Mouse (Mus musculus): ENCODE results near the gene Plce1. TPM values are rescaled to one million over a fixed set of nuclear protein-coding genes. Genes with fewer than 3 reads are reported as not detected.

Plce1 gene
- total RNA-seq, 2 experiments from 2014 or later: 4.8 to 5.6 TPM

GRCm38 (mm10) chr19:38478286-38478685 is 2.6 kb upstream of the Plce1 start:
- no peak for DNase-seq (ENCODE audit: extremely low spot score in 1 of 2, low spot score in 2 of 2)
- Histone ChIP-seq H3K27ac (no peak overlapping the region), H3K4me3 (no peak overlapping the region)
- intact Hi-C loops (cut with DNase I): no loop called here
- no peak for TF ChIP-seq CTCF (IDR thresholded peaks at IDR 0.05)

- Histone ChIP-seq H3K27ac (no peak overlapping the region), H3K4me3 (no peak overlapping the region)
- no peak; the same call in none of the 2 replicates for TF ChIP-seq CTCF (IDR thresholded peaks at IDR 0.05)
- DNase-seq (ENCODE audit: extremely low spot score in 1 of 2, low spot score in 2 of 2): no peak
- intact Hi-C loops (cut with DNase I): no loop called here
These were observed 2.0 kb upstream of the Plce1 start for GRCm38 (mm10) chr19:38478948-38479347.

GRCm38 (mm10) chr19:38479473-38479872 is 1.4 kb upstream of the Plce1 start:
- intact Hi-C loops (cut with DNase I): no loop called here
- no peak overlapping the region for H3K27ac ChIP-seq
- DNase-seq (ENCODE audit: extremely low spot score in 1 of 2, low spot score in 2 of 2): no peak
- TF ChIP-seq CTCF (IDR thresholded peaks at IDR 0.05): no peak
- no peak overlapping the region for H3K4me3 ChIP-seq

GRCm38 (mm10) chr19:38480156-38480720 is 671 bp upstream of the Plce1 start:
- H3K27ac ChIP-seq: no peak overlapping the region
- H3K4me3 ChIP-seq: peak overlapping the region; percentile 35
- no peak for TF ChIP-seq CTCF (IDR thresholded peaks at IDR 0.05)
- no peak for DNase-seq (ENCODE audit: extremely low spot score in 1 of 2, low spot score in 2 of 2)
- intact Hi-C loops (cut with DNase I): loop anchor here (5.0 kb wide), 1 partner anchor 67 kb away; no protein-coding TSS in a partner anchor

DNA sequence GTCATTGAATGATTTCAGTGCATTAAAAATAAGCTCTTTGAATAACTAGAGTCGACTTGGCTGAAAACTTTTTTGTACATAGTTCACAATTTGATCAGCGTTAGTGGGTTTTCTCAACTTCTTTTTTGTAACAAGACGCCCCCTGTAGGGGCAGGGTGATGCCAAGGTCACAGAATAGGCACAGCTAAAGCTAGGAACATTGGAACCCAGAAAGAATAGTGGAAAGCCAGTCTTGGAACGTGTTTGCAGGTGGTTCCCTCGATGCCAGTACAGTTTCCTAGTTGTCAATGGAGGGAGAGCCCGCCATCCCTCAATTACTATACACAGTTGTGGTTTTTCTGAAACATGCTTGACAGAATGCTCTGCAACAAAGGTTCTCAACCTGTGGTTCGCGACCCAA is 997 bp downstream of the Plce1 start:
- intact Hi-C loops (cut with DNase I): loop anchor here (5.0 kb wide), 1 partner anchor 65 kb away; no protein-coding TSS in a partner anchor
- TF ChIP-seq CTCF (IDR thresholded peaks at IDR 0.05): no peak; the same call in 1 of the 2 replicates
- no peak for DNase-seq (ENCODE audit: extremely low spot score in 1 of 2, low spot score in 2 of 2)
- Histone ChIP-seq H3K27ac (no peak overlapping the region), H3K4me3 (no peak overlapping the region)

DNA sequence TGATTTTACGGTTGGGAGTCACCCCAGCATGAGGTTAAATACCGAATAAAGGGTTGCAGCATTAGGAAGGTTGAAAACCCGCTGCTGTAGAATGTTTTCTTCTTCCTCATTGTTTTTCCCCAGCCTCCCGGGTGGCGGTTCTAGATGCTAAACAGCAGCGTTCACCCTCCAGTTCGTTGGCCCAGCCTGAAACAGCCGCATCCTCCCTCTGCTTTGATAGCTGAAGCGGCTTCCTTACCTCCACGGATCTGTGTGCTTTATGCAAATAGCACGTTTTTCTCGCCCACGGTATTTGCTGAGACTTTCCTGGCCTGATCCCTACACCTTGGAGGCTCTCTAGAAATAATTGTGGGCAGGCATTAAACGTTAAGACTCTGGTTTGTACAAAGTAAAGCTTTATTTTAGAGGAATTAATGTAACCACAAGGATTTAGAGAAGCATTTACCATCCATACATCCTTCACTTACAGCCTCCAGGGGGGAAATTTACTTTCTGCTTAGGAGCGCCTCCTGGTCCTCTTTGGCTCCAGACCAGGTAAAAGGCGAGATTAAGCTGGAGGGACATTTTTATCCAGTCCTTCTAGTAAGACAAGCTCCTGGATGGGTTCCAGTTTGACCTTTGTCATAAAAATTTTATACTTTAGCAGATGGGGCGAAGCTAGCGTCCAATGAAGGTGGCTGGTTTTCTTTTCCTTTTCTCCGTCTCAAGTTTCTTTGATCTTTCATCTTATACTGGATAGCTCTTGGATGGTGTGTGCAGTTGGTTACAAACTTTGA is 1.7 kb downstream of the Plce1 start:
- Histone ChIP-seq H3K27ac (no peak overlapping the region), H3K4me3 (no peak overlapping the region)
- intact Hi-C loops (cut with DNase I): loop anchor here (5.0 kb wide), 1 partner anchor 65 kb away; no protein-coding TSS in a partner anchor
- TF ChIP-seq CTCF (IDR thresholded peaks at IDR 0.05): no peak
- DNase-seq (ENCODE audit: extremely low spot score in 1 of 2, low spot score in 2 of 2): no peak

DNA sequence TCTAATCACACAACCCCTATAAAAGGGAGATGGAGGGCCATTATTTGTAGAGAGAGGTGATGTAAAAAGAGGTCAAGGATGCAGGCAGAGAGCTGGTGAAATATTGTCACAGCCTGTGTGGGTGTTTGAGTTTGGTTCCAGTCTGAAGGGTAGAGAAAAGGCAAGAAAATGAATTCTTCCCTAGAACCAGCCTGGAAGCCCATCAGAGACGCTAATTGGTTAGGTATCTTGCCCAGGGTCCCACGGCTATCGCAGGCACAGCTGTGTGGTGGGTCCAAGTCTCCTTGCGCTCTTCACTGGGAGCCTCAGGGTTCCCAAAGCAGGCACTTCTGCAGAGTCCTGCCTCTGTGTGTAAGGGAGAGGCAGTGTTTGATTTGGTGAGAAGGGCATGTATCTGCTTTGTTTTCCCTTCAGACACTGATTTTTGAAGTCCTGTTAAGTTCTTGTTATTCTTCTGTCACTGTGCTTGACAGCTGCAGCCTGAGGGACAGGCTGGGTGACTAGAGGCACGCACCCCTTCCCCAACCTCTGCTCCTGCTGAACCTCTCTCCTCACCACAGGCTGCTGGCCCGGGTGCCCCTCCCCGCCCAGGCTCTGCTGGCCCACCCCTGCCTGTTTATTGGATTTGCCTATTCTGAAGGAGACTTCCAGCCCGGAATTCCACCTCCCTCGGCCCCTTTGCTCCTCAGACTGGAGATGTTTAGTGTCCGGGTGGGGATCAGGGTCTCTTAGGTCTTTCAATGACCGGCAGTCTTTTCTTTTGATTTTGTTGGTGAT is 5.1 kb downstream of the Plce1 start:
- Histone ChIP-seq H3K4me3 (no peak overlapping the region), H3K27ac (no peak overlapping the region)
- DNase-seq (ENCODE audit: extremely low spot score in 1 of 2, low spot score in 2 of 2): no peak
- TF ChIP-seq CTCF (IDR thresholded peaks at IDR 0.05): no peak
- intact Hi-C loops (cut with DNase I): no loop called here

DNA sequence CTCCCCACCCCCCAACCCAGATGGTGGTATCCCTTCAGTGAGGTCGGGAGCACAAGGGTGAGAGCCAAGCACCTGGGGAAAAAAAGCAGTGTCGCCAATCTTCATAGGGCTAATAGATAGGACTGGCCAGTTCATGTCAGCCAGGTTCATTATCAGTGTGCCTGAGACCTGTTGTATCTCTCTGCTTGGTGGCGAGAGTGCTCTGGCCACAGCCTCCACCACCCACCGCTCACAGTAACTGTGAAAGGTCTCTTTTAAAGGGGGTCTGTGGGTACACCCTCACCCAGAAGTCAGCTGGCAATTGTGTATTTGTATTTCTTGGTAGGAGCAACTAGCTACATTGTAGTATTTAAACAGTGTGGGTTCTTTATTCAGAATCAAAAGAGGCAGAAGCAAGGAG is 6.6 kb downstream of the Plce1 start:
- DNase-seq (ENCODE audit: extremely low spot score in 1 of 2, low spot score in 2 of 2): no peak
- no peak for TF ChIP-seq CTCF (IDR thresholded peaks at IDR 0.05)
- intact Hi-C loops (cut with DNase I): no loop called here
- H3K4me3 ChIP-seq: no peak overlapping the region
- no peak overlapping the region for H3K27ac ChIP-seq

- TF ChIP-seq CTCF (IDR thresholded peaks at IDR 0.05): no peak
- DNase-seq (ENCODE audit: extremely low spot score in 1 of 2, low spot score in 2 of 2): no peak
- Histone ChIP-seq H3K4me3 (no peak overlapping the region), H3K27ac (no peak overlapping the region)
- intact Hi-C loops (cut with DNase I): no loop called here
These were observed 7.4 kb downstream of the Plce1 start for GRCm38 (mm10) chr19:38488103-38488912.

- no peak for DNase-seq (ENCODE audit: extremely low spot score in 1 of 2, low spot score in 2 of 2)
- H3K27ac ChIP-seq: no peak overlapping the region
- intact Hi-C loops (cut with DNase I): no loop called here
- TF ChIP-seq CTCF (IDR thresholded peaks at IDR 0.05): no peak
- no peak overlapping the region for H3K4me3 ChIP-seq
These were observed 17.3 kb downstream of the Plce1 start for GRCm38 (mm10) chr19:38498233-38498632.

- intact Hi-C loops (cut with DNase I): no loop called here
- TF ChIP-seq CTCF (IDR thresholded peaks at IDR 0.05): no peak
- Histone ChIP-seq H3K27ac (no peak overlapping the region), H3K4me3 (no peak overlapping the region)
- DNase-seq (ENCODE audit: extremely low spot score in 1 of 2, low spot score in 2 of 2): no peak
These were observed 23.7 kb downstream of the Plce1 start for GRCm38 (mm10) chr19:38504597-38504996.

All from left cerebral cortex, adult 2 months (tissue).